Mouse (Mus musculus) MEL (cell line): ENCODE data around the gene Taldo1. TPM values are rescaled to one million over a fixed set of nuclear protein-coding genes. Genes with fewer than 3 reads are reported as not detected.
A peak's percentile ranks its signal among the peaks of the same experiment; 100 is the strongest.

Experiments used
- DNase-seq: peaks from one replicate; pipeline ENCODE4 v3.0.0; 2011; ENCODE audit warnings: low read depth, low spot score
- H3K27ac ChIP-seq: 2 replicates; pipeline ENCODE4 v1.5.1; 2012; ENCODE audit warnings: low read depth, mild to moderate bottlenecking, control low read depth, low read length, moderate library complexity; ENCODE audit not compliant: control insufficient read depth
- H3K27me3 ChIP-seq, 2 experiments: fragments of 150-350 bp in 1 of 2; sonication (generic) in 1 of 2; 2 replicates each; pipeline ENCODE4 v1.6.1; 2012; ENCODE audit warnings: low read length in 2 of 2, mild to moderate bottlenecking in 2 of 2, improper control_type of control experiment in 1 of 2, moderate library complexity in 1 of 2; ENCODE audit not compliant: insufficient read depth in 2 of 2, control insufficient read depth in 1 of 2
- H3K36me3 ChIP-seq, 2 experiments: 2 replicates each; pipeline ENCODE4 v1.6.1; 2012 to 2014; ENCODE audit warnings: low read length in 2 of 2, improper control_type of control experiment in 1 of 2, inconsistent platforms in 1 of 2, mild to moderate bottlenecking in 1 of 2; ENCODE audit not compliant: insufficient read depth in 2 of 2, control insufficient read depth in 1 of 2
- H3K4me1 ChIP-seq, 2 experiments: fragments of 150-350 bp in 1 of 2; sonication (generic) in 1 of 2; 2 replicates each; pipeline ENCODE4 v1.6.1; 2012; ENCODE audit warnings: low read length in 2 of 2, improper control_type of control experiment in 1 of 2, mild to moderate bottlenecking in 1 of 2; ENCODE audit not compliant: insufficient read depth in 2 of 2, control insufficient read depth in 1 of 2
- H3K4me3 ChIP-seq, 2 experiments: fragments of 150-350 bp in 1 of 2; sonication (generic) in 1 of 2; 2 replicates each; pipeline ENCODE4 v1.5.1; 2012; ENCODE audit warnings: low read depth in 2 of 2, low read length in 2 of 2, mild to moderate bottlenecking in 2 of 2, moderate library complexity in 2 of 2, control low read depth in 1 of 2, improper control_type of control experiment in 1 of 2; ENCODE audit not compliant: control insufficient read depth in 1 of 2, insufficient read depth in 1 of 2
- H3K79me2 ChIP-seq: 2 replicates; pipeline ENCODE4 v1.6.1; 2012; ENCODE audit warnings: mild to moderate bottlenecking, low read length, moderate library complexity; ENCODE audit not compliant: control insufficient read depth, poor library complexity, insufficient read depth
- H3K9ac ChIP-seq: 2 replicates; pipeline ENCODE4 v1.6.1; 2012; ENCODE audit warnings: low read depth, mild to moderate bottlenecking, control low read depth, low read length, moderate library complexity; ENCODE audit not compliant: control insufficient read depth, poor library complexity, severe bottlenecking
- H3K9me3 ChIP-seq: fragments of 150-350 bp; sonication (generic); replicated peaks from 2 replicates; pipeline ENCODE4 v1.6.1; 2012; ENCODE audit warnings: mild to moderate bottlenecking, low read length, improper control_type of control experiment, moderate library complexity; ENCODE audit not compliant: insufficient read depth
- BHLHE40 ChIP-seq: IDR thresholded peaks from 2 replicates; pipeline ENCODE4 v1.6.1; 2012; ENCODE audit warnings: low read depth, mild to moderate bottlenecking, inconsistent platforms, low read length, improper control_type of control experiment, borderline replicate concordance
- CHD1 ChIP-seq: IDR thresholded peaks from 2 replicates; pipeline ENCODE4 v1.6.1; 2012; ENCODE audit warnings: low read depth, mild to moderate bottlenecking, inconsistent platforms, low read length, improper control_type of control experiment
- CHD2 ChIP-seq: IDR thresholded peaks from 2 replicates; pipeline ENCODE4 v1.6.1; 2011; ENCODE audit warnings: low read length, improper control_type of control experiment
- CTCF ChIP-seq, 3 experiments: IDR thresholded peaks in 2 of 3; conservative IDR thresholded peaks in 1 of 3; 2 replicates each; pipeline ENCODE4 v1.5.1; 2011 to 2012; ENCODE audit warnings: low read length in 3 of 3, low read depth in 2 of 3, mild to moderate bottlenecking in 2 of 3, improper control_type of control experiment in 1 of 3, inconsistent platforms in 1 of 3, mixed read lengths in 1 of 3, moderate library complexity in 1 of 3; ENCODE audit not compliant: control insufficient read depth in 1 of 3, insufficient read depth in 1 of 3, poor library complexity in 1 of 3, severe bottlenecking in 1 of 3
- E2F4 ChIP-seq: IDR thresholded peaks from 2 replicates; pipeline ENCODE4 v1.6.1; 2011; ENCODE audit warnings: low read depth, low read length, improper control_type of control experiment, borderline replicate concordance
- ELF1 ChIP-seq: IDR thresholded peaks from 2 replicates; pipeline ENCODE4 v1.6.1; 2014; ENCODE audit warnings: low read depth, mild to moderate bottlenecking, inconsistent platforms, low read length, improper control_type of control experiment, moderate library complexity
- EP300 ChIP-seq, 2 experiments: IDR thresholded peaks; 2 replicates each; pipeline ENCODE4 v1.6.1; 2011; ENCODE audit warnings: improper control_type of control experiment in 2 of 2, low read length in 2 of 2, low read depth in 1 of 2, mild to moderate bottlenecking in 1 of 2
- ETS1 ChIP-seq: IDR thresholded peaks from 2 replicates; pipeline ENCODE4 v1.6.1; 2012; ENCODE audit warnings: low read depth, mild to moderate bottlenecking, inconsistent platforms, low read length, improper control_type of control experiment, moderate library complexity
- GABPA ChIP-seq: IDR thresholded peaks from 2 replicates; pipeline ENCODE4 v1.6.1; 2012; ENCODE audit warnings: low read depth, mild to moderate bottlenecking, inconsistent platforms, low read length, improper control_type of control experiment, moderate library complexity
- GATA1 ChIP-seq: IDR thresholded peaks from 2 replicates; pipeline ENCODE4 v1.6.1; 2011; ENCODE audit warnings: low read depth, low read length, improper control_type of control experiment
- HCFC1 ChIP-seq: IDR thresholded peaks from 2 replicates; pipeline ENCODE4 v1.6.1; 2012; ENCODE audit warnings: low read depth, mild to moderate bottlenecking, inconsistent platforms, low read length, improper control_type of control experiment, moderate library complexity
- JUND ChIP-seq: IDR thresholded peaks from 2 replicates; pipeline ENCODE4 v1.6.1; 2011; ENCODE audit warnings: low read depth, mild to moderate bottlenecking, improper control_type of control experiment, low read length
- KAT2A ChIP-seq: conservative IDR thresholded peaks from 2 replicates; pipeline ENCODE4 v1.6.1; 2012; ENCODE audit warnings: low read depth, low read length, improper control_type of control experiment, inconsistent platforms
- MAX ChIP-seq: IDR thresholded peaks from 2 replicates; pipeline ENCODE4 v1.6.1; 2011; ENCODE audit warnings: low read length, improper control_type of control experiment
- MAZ ChIP-seq: IDR thresholded peaks from 2 replicates; pipeline ENCODE4 v1.6.1; 2012; ENCODE audit warnings: low read depth, mild to moderate bottlenecking, inconsistent platforms, low read length, improper control_type of control experiment
- MEF2A ChIP-seq: IDR thresholded peaks from 2 replicates; pipeline ENCODE4 v1.6.1; 2014; ENCODE audit warnings: low read depth, mild to moderate bottlenecking, inconsistent platforms, low read length, improper control_type of control experiment; ENCODE audit not compliant: poor library complexity, insufficient replicate concordance, severe bottlenecking; ENCODE audit errors: extremely low read depth
- MXI1 ChIP-seq: IDR thresholded peaks from 2 replicates; pipeline ENCODE4 v1.6.1; 2011; ENCODE audit warnings: mild to moderate bottlenecking, low read depth, low read length, improper control_type of control experiment
- MYB ChIP-seq: IDR thresholded peaks from 2 replicates; pipeline ENCODE4 v1.6.1; 2011; ENCODE audit warnings: mild to moderate bottlenecking, low read depth, low read length, improper control_type of control experiment
- MYC ChIP-seq: IDR thresholded peaks from 2 replicates; pipeline ENCODE4 v1.6.1; 2011; ENCODE audit warnings: low read depth, mild to moderate bottlenecking, low read length, improper control_type of control experiment, moderate library complexity
- NELFE ChIP-seq: IDR thresholded peaks from 2 replicates; pipeline ENCODE4 v1.6.1; 2011; ENCODE audit warnings: low read depth, low read length, improper control_type of control experiment
- NRF1 ChIP-seq: IDR thresholded peaks from 2 replicates; pipeline ENCODE4 v1.6.1; 2014; ENCODE audit warnings: low read depth, mild to moderate bottlenecking, inconsistent platforms, low read length, improper control_type of control experiment, moderate library complexity; ENCODE audit not compliant: poor library complexity, insufficient read depth, severe bottlenecking
- POLR2A ChIP-seq, 2 experiments: IDR thresholded peaks; 2 replicates each; pipeline ENCODE4 v1.6.1; 2011 to 2012; ENCODE audit warnings: low read length in 2 of 2, mild to moderate bottlenecking in 2 of 2, control low read depth in 1 of 2, improper control_type of control experiment in 1 of 2, low read depth in 1 of 2, moderate library complexity in 1 of 2; ENCODE audit not compliant: control insufficient read depth in 1 of 2, insufficient read depth in 1 of 2, poor library complexity in 1 of 2
- POLR2AphosphoS2 ChIP-seq: IDR thresholded peaks from 2 replicates; pipeline ENCODE4 v1.6.1; 2011; ENCODE audit warnings: low read length, improper control_type of control experiment
- POLR2AphosphoS5 ChIP-seq: IDR thresholded peaks from 2 replicates; pipeline ENCODE4 v1.6.1; 2012; ENCODE audit warnings: low read depth, borderline replicate concordance, mild to moderate bottlenecking, inconsistent platforms, low read length, moderate library complexity, mixed read lengths
- RAD21 ChIP-seq: IDR thresholded peaks from 2 replicates; pipeline ENCODE4 v1.6.1; 2011; ENCODE audit warnings: mild to moderate bottlenecking, low read depth, low read length, improper control_type of control experiment
- RCOR1 ChIP-seq: IDR thresholded peaks from 2 replicates; pipeline ENCODE4 v1.6.1; 2012; ENCODE audit warnings: low read depth, mild to moderate bottlenecking, inconsistent platforms, low read length, improper control_type of control experiment
- SIN3A ChIP-seq: IDR thresholded peaks from 2 replicates; pipeline ENCODE4 v1.6.1; 2012; ENCODE audit warnings: low read length, improper control_type of control experiment, inconsistent platforms
- SMC3 ChIP-seq: IDR thresholded peaks from 2 replicates; pipeline ENCODE4 v1.6.1; 2011; ENCODE audit warnings: low read depth, low read length, improper control_type of control experiment
- TAL1 ChIP-seq: IDR thresholded peaks from 2 replicates; pipeline ENCODE4 v1.6.1; 2012; ENCODE audit warnings: mild to moderate bottlenecking, inconsistent platforms, low read length, moderate library complexity, mixed read lengths
- TBP ChIP-seq: IDR thresholded peaks from 2 replicates; pipeline ENCODE4 v1.8.0; 2011; ENCODE audit warnings: low read depth, low read length, improper control_type of control experiment
- TCF12 ChIP-seq: IDR thresholded peaks from 2 replicates; pipeline ENCODE4 v1.6.1; 2014; ENCODE audit warnings: low read depth, mild to moderate bottlenecking, inconsistent platforms, low read length, improper control_type of control experiment, moderate library complexity
- UBTF ChIP-seq: IDR thresholded peaks from 2 replicates; pipeline ENCODE4 v1.6.1; 2012; ENCODE audit warnings: low read depth, mild to moderate bottlenecking, inconsistent platforms, low read length, improper control_type of control experiment, moderate library complexity, borderline replicate concordance; ENCODE audit not compliant: insufficient read depth
- USF2 ChIP-seq, 2 experiments: IDR thresholded peaks; 2 replicates each; pipeline ENCODE4 v1.6.1; 2011 to 2012; ENCODE audit warnings: improper control_type of control experiment in 2 of 2, low read length in 2 of 2, borderline replicate concordance in 1 of 2, inconsistent platforms in 1 of 2, low read depth in 1 of 2, mild to moderate bottlenecking in 1 of 2; ENCODE audit not compliant: insufficient read depth in 1 of 2
- ZC3H11A ChIP-seq: IDR thresholded peaks from 2 replicates; pipeline ENCODE4 v1.6.1; 2012; ENCODE audit warnings: low read depth, mild to moderate bottlenecking, inconsistent platforms, low read length, improper control_type of control experiment
- ZKSCAN1 ChIP-seq: IDR thresholded peaks from 2 replicates; pipeline ENCODE4 v1.6.1; 2012; ENCODE audit warnings: low read depth, mild to moderate bottlenecking, inconsistent platforms, low read length, improper control_type of control experiment, moderate library complexity
- ZMIZ1 ChIP-seq: IDR thresholded peaks from 2 replicates; pipeline ENCODE4 v1.6.1; 2012; ENCODE audit warnings: low read depth, mild to moderate bottlenecking, inconsistent platforms, low read length, improper control_type of control experiment, moderate library complexity
- ZNF384 ChIP-seq: IDR thresholded peaks from 2 replicates; pipeline ENCODE4 v1.6.1; 2012; ENCODE audit warnings: low read depth, mild to moderate bottlenecking, inconsistent platforms, low read length, improper control_type of control experiment
- polyA plus RNA-seq, 2 experiments: library from polyadenylated mRNA; stranded (reverse) in 1 of 2; unstranded in 1 of 2; fragments of >175 nt in 1 of 2; fragments of >200 nt in 1 of 2; gene quantifications; 2 replicates each; pipeline versions ENCODE4 v1.2.1 to v1.2.4; 2012; ENCODE audit warnings: low replicate concordance in 2 of 2, low read depth in 1 of 2; ENCODE audit not compliant: insufficient read length in 2 of 2, insufficient read depth in 1 of 2, missing spikeins in 1 of 2
- total RNA-seq: library from RNA; depleted of rRNA; stranded (reverse); fragments of 300-350 nt; gene quantifications from 2 replicates; pipeline ENCODE4 v1.2.3, GENCODE M21; 2012

Gene Taldo1
- total and polyA plus RNA-seq, 3 experiments: 298 to 415 TPM; not detected in 1

DNA sequence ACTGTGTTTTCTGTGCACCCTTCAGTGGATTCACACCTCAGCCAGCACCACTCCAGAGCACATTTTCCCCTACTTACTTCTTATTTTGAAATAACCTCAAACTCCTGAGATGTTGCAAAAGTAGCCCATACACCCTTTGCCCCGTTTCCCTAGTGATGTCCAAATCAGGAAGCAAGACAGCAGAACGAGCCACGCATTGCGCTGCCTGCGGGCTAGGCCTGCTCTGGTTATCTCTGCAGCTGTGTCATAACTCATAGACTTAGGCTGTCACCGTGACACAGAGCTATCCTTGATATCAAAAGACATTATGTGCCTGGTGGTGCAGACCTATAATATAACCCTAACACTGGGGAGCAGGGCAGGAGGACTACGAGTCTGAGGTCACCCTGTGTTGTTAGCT, 2.2 kb downstream of the Taldo1 start:
- Histone ChIP-seq H3K27ac (peak overlapping the region; percentile 97), H3K9ac (peak overlapping the region; percentile 4; the same call in 1 of the 2 replicates), H3K4me1 (peaks cover 5 to 21% of the 10 kb centered on the region in 2 experiments), H3K36me3 (peaks cover 21 to 33% of the 10 kb centered on the region in 2 experiments), H3K27me3 (no peaks in the 10 kb centered on the region), H3K79me2 (peaks cover 25% of the 10 kb centered on the region), H3K4me3 (peak overlapping the region in 1 of 2 experiments; percentile 12; a peak in 1 of 4 replicates), H3K9me3 (no peaks in the 10 kb centered on the region)
- DNase-seq: peak; percentile 90
- no peak; the same call in 1 of the 2 replicates for TF ChIP-seq TBP
- TF ChIP-seq SMC3: no peak
- TF ChIP-seq KAT2A: no peak
- TF ChIP-seq HCFC1: 0 out of 2 replicates have a peak, but pooled peaks have one; percentile 26
- TF ChIP-seq MXI1: peak; percentile 85; the same call in 1 of the 2 replicates
- TF ChIP-seq RCOR1: peak; percentile 44; the same call in 1 of the 2 replicates
- no peak for TF ChIP-seq E2F4
- TF ChIP-seq ZMIZ1: no peak
- no peak for TF ChIP-seq MAZ
- no peak for TF ChIP-seq GABPA
- TF ChIP-seq POLR2AphosphoS2: no peak
- TF ChIP-seq NRF1: no peak
- TF ChIP-seq ZC3H11A: no peak
- peak; percentile 62; the same call in 1 of the 2 replicates for TF ChIP-seq ELF1
- TF ChIP-seq TCF12: peak; percentile 42; the same call in 1 of the 2 replicates
- 0 out of 2 replicates have a peak, but pooled peaks have one; percentile 28 for TF ChIP-seq BHLHE40
- no peak for TF ChIP-seq UBTF
- TF ChIP-seq POLR2AphosphoS5: no peak
- TF ChIP-seq ETS1: peak; percentile 94
- no peak for TF ChIP-seq CHD2
- no peak for TF ChIP-seq CTCF (IDR thresholded peaks at IDR 0.05 in 2 of 3, conservative IDR thresholded peaks at IDR 0.05 in 1 of 3; ENCODE audit: control insufficient read depth in 1 of 3, insufficient read depth in 1 of 3, low read depth in 2 of 3, low read length in 3 of 3, poor library complexity in 1 of 3, severe bottlenecking in 1 of 3)
- no peak for TF ChIP-seq MEF2A
- no peak for TF ChIP-seq CHD1
- TF ChIP-seq ZNF384: no peak
- TF ChIP-seq SIN3A: peak; percentile 74
- 0 out of 2 replicates have a peak, but pooled peaks have one; percentile 12 for TF ChIP-seq JUND
- TF ChIP-seq RAD21: no peak
- TF ChIP-seq TAL1: peak; percentile 60
- peak; percentile 85 for TF ChIP-seq GATA1
- no peak for TF ChIP-seq NELFE
- TF ChIP-seq ZKSCAN1: no peak
- no peak; the same call in 1 of the 2 replicates for TF ChIP-seq MYC
- no peak for TF ChIP-seq USF2 (IDR thresholded peaks at IDR 0.05; ENCODE audit: borderline replicate concordance in 1 of 2, insufficient read depth in 1 of 2, low read depth in 1 of 2, low read length in 2 of 2)
- peak in 1 of 2 experiments; percentile 31; a peak in 1 of 4 replicates for TF ChIP-seq POLR2A (IDR thresholded peaks at IDR 0.05; ENCODE audit: control insufficient read depth in 1 of 2, insufficient read depth in 1 of 2, low read depth in 1 of 2, low read length in 2 of 2, poor library complexity in 1 of 2)
- peak; percentile 69 for TF ChIP-seq MAX
- peak; percentile 56 to 63; a peak in 3 of 4 replicates for TF ChIP-seq EP300 (IDR thresholded peaks at IDR 0.05; ENCODE audit: low read depth in 1 of 2, low read length in 2 of 2)
- no peak for TF ChIP-seq MYB
